Mouse (Mus musculus): ENCODE data around the gene Ism1. TPM values are rescaled to one million over a fixed set of nuclear protein-coding genes. Genes with fewer than 3 reads are reported as not detected.

The Ism1 gene
- polyA plus RNA-seq (2012; rRNA removed): 0.54 and 2.1 TPM in 2 replicates

GRCm38 (mm10) chr2:139677809-139678274, at the start of gene Ism1:
Gene Ism1, plus strand, starts transcription at chr2:139678178.

Other genes with a start within 250 kb of the Ism1 start
- gene Sptlc3, start 184.3 kb upstream of the Ism1 start, polyA plus RNA-seq (2012; rRNA removed): 0.02 and 0.17 TPM in 2 replicates

Data from central nervous system, embryonic 11.5 days (tissue).